Mouse (Mus musculus): ENCODE measurements at regions not wholly inside any gene's neighbourhood (a gene's known extent, or its start where the extent isn't known, plus 50 kb on each side); places are given as distances from the start of the nearest gene placed in this dataset.
"Not testable (repeated sequence)": the region's sequence is repeated elsewhere in the genome, so short reads cannot be mapped to it uniquely, and the experiment has no call there.

- DNase-seq (ENCODE audit: low read depth, low spot score): no peak
These were observed 122.0 kb upstream of the Mettl15 start for GRCm38 (mm10) chr2:109402556-109402955.

GRCm38 (mm10) chr2:109404262-109404661 lies 123.7 kb upstream of the Mettl15 start:
- no peak for DNase-seq (ENCODE audit: low read depth, low spot score)

GRCm38 (mm10) chr2:109406591-109407079 lies 126.1 kb upstream of the Mettl15 start:
- DNase-seq (ENCODE audit: low read depth, low spot score): no peak

- no peak for DNase-seq (ENCODE audit: low read depth, low spot score)
These were observed 139.6 kb upstream of the Mettl15 start for GRCm38 (mm10) chr2:109420098-109420497.

- no peak for DNase-seq (ENCODE audit: low read depth, low spot score)
These were observed 150.6 kb upstream of the Mettl15 start for GRCm38 (mm10) chr2:109431183-109431582.

GRCm38 (mm10) chr2:109442551-109443120 lies 162.1 kb upstream of the Mettl15 start:
- DNase-seq (ENCODE audit: low read depth, low spot score): no peak

- DNase-seq (ENCODE audit: low read depth, low spot score): no peak
These were observed 163.0 kb upstream of the Mettl15 start for GRCm38 (mm10) chr2:109443521-109444066.

GRCm38 (mm10) chr2:109462246-109462645 lies 181.7 kb upstream of the Mettl15 start:
- DNase-seq (ENCODE audit: low read depth, low spot score): not testable (repeated sequence)

GRCm38 (mm10) chr2:109484306-109484705 lies 190.2 kb upstream of the Bdnf start:
- no peak for DNase-seq (ENCODE audit: low read depth, low spot score)

- no peak for DNase-seq (ENCODE audit: low read depth, low spot score)
These were observed 186.9 kb upstream of the Bdnf start for GRCm38 (mm10) chr2:109487591-109487990.

GRCm38 (mm10) chr2:109502186-109502585 lies 172.3 kb upstream of the Bdnf start:
- DNase-seq (ENCODE audit: low read depth, low spot score): no peak

GRCm38 (mm10) chr2:109504906-109505305 lies 169.6 kb upstream of the Bdnf start:
- no peak for DNase-seq (ENCODE audit: low read depth, low spot score)

- no peak for DNase-seq (ENCODE audit: low read depth, low spot score)
These were observed 164.2 kb upstream of the Bdnf start for GRCm38 (mm10) chr2:109510070-109510979.

- DNase-seq (ENCODE audit: low read depth, low spot score): no peak
These were observed 163.4 kb upstream of the Bdnf start for GRCm38 (mm10) chr2:109511142-109511541.

GRCm38 (mm10) chr2:109519261-109519660 lies 155.2 kb upstream of the Bdnf start:
- DNase-seq (ENCODE audit: low read depth, low spot score): no peak

- DNase-seq (ENCODE audit: low read depth, low spot score): no peak
These were observed 154.0 kb upstream of the Bdnf start for GRCm38 (mm10) chr2:109520471-109520870.

GRCm38 (mm10) chr2:109539519-109539918 lies 135.0 kb upstream of the Bdnf start:
- no peak for DNase-seq (ENCODE audit: low read depth, low spot score)

GRCm38 (mm10) chr2:109546486-109547115 lies 127.9 kb upstream of the Bdnf start:
- DNase-seq (ENCODE audit: low read depth, low spot score): no peak

GRCm38 (mm10) chr2:109554644-109555043 lies 119.9 kb upstream of the Bdnf start:
- DNase-seq (ENCODE audit: low read depth, low spot score): no peak

- no peak for DNase-seq (ENCODE audit: low read depth, low spot score)
These were observed 115.1 kb upstream of the Bdnf start for GRCm38 (mm10) chr2:109559088-109560030.

- no peak for DNase-seq (ENCODE audit: low read depth, low spot score)
These were observed 111.5 kb upstream of the Bdnf start for GRCm38 (mm10) chr2:109562996-109563395.
